Mouse (Mus musculus) MEL (cell line): Measurements from ENCODE around the gene Josd2. TPM values are rescaled to one million over a fixed set of nuclear protein-coding genes. Genes with fewer than 3 reads are reported as not detected.

Experiments used
- DNase-seq: peaks from one replicate; pipeline ENCODE4 v3.0.0; 2011; ENCODE audit warnings: low read depth, low spot score
- H3K27ac ChIP-seq: 2 replicates; pipeline ENCODE4 v1.5.1; 2012; ENCODE audit warnings: low read depth, mild to moderate bottlenecking, control low read depth, low read length, moderate library complexity; ENCODE audit not compliant: control insufficient read depth
- H3K27me3 ChIP-seq, 2 experiments: fragments of 150-350 bp in 1 of 2; sonication (generic) in 1 of 2; 2 replicates each; pipeline ENCODE4 v1.6.1; 2012; ENCODE audit warnings: low read length in 2 of 2, mild to moderate bottlenecking in 2 of 2, improper control_type of control experiment in 1 of 2, moderate library complexity in 1 of 2; ENCODE audit not compliant: insufficient read depth in 2 of 2, control insufficient read depth in 1 of 2
- H3K36me3 ChIP-seq, 2 experiments: 2 replicates each; pipeline ENCODE4 v1.6.1; 2012 to 2014; ENCODE audit warnings: low read length in 2 of 2, improper control_type of control experiment in 1 of 2, inconsistent platforms in 1 of 2, mild to moderate bottlenecking in 1 of 2; ENCODE audit not compliant: insufficient read depth in 2 of 2, control insufficient read depth in 1 of 2
- H3K4me1 ChIP-seq, 2 experiments: fragments of 150-350 bp in 1 of 2; sonication (generic) in 1 of 2; 2 replicates each; pipeline ENCODE4 v1.6.1; 2012; ENCODE audit warnings: low read length in 2 of 2, improper control_type of control experiment in 1 of 2, mild to moderate bottlenecking in 1 of 2; ENCODE audit not compliant: insufficient read depth in 2 of 2, control insufficient read depth in 1 of 2
- H3K4me3 ChIP-seq, 2 experiments: fragments of 150-350 bp in 1 of 2; sonication (generic) in 1 of 2; 2 replicates each; pipeline ENCODE4 v1.5.1; 2012; ENCODE audit warnings: low read depth in 2 of 2, low read length in 2 of 2, mild to moderate bottlenecking in 2 of 2, moderate library complexity in 2 of 2, control low read depth in 1 of 2, improper control_type of control experiment in 1 of 2; ENCODE audit not compliant: control insufficient read depth in 1 of 2, insufficient read depth in 1 of 2
- H3K79me2 ChIP-seq: 2 replicates; pipeline ENCODE4 v1.6.1; 2012; ENCODE audit warnings: mild to moderate bottlenecking, low read length, moderate library complexity; ENCODE audit not compliant: control insufficient read depth, poor library complexity, insufficient read depth
- H3K9ac ChIP-seq: 2 replicates; pipeline ENCODE4 v1.6.1; 2012; ENCODE audit warnings: low read depth, mild to moderate bottlenecking, control low read depth, low read length, moderate library complexity; ENCODE audit not compliant: control insufficient read depth, poor library complexity, severe bottlenecking
- H3K9me3 ChIP-seq: fragments of 150-350 bp; sonication (generic); replicated peaks from 2 replicates; pipeline ENCODE4 v1.6.1; 2012; ENCODE audit warnings: mild to moderate bottlenecking, low read length, improper control_type of control experiment, moderate library complexity; ENCODE audit not compliant: insufficient read depth
- BHLHE40 ChIP-seq: IDR thresholded peaks from 2 replicates; pipeline ENCODE4 v1.6.1; 2012; ENCODE audit warnings: low read depth, mild to moderate bottlenecking, inconsistent platforms, low read length, improper control_type of control experiment, borderline replicate concordance
- CTCF ChIP-seq, 3 experiments: IDR thresholded peaks in 2 of 3; conservative IDR thresholded peaks in 1 of 3; 2 replicates each; pipeline ENCODE4 v1.5.1; 2011 to 2012; ENCODE audit warnings: low read length in 3 of 3, low read depth in 2 of 3, mild to moderate bottlenecking in 2 of 3, improper control_type of control experiment in 1 of 3, inconsistent platforms in 1 of 3, mixed read lengths in 1 of 3, moderate library complexity in 1 of 3; ENCODE audit not compliant: control insufficient read depth in 1 of 3, insufficient read depth in 1 of 3, poor library complexity in 1 of 3, severe bottlenecking in 1 of 3
- ELF1 ChIP-seq: IDR thresholded peaks from 2 replicates; pipeline ENCODE4 v1.6.1; 2014; ENCODE audit warnings: low read depth, mild to moderate bottlenecking, inconsistent platforms, low read length, improper control_type of control experiment, moderate library complexity
- GABPA ChIP-seq: IDR thresholded peaks from 2 replicates; pipeline ENCODE4 v1.6.1; 2012; ENCODE audit warnings: low read depth, mild to moderate bottlenecking, inconsistent platforms, low read length, improper control_type of control experiment, moderate library complexity
- GATA1 ChIP-seq: IDR thresholded peaks from 2 replicates; pipeline ENCODE4 v1.6.1; 2011; ENCODE audit warnings: low read depth, low read length, improper control_type of control experiment
- HCFC1 ChIP-seq: IDR thresholded peaks from 2 replicates; pipeline ENCODE4 v1.6.1; 2012; ENCODE audit warnings: low read depth, mild to moderate bottlenecking, inconsistent platforms, low read length, improper control_type of control experiment, moderate library complexity
- JUND ChIP-seq: IDR thresholded peaks from 2 replicates; pipeline ENCODE4 v1.6.1; 2011; ENCODE audit warnings: low read depth, mild to moderate bottlenecking, improper control_type of control experiment, low read length
- MAFK ChIP-seq: IDR thresholded peaks from 2 replicates; pipeline ENCODE4 v1.6.1; 2011; ENCODE audit warnings: low read depth, mild to moderate bottlenecking, low read length, improper control_type of control experiment, borderline replicate concordance
- NELFE ChIP-seq: IDR thresholded peaks from 2 replicates; pipeline ENCODE4 v1.6.1; 2011; ENCODE audit warnings: low read depth, low read length, improper control_type of control experiment
- POLR2AphosphoS5 ChIP-seq: IDR thresholded peaks from 2 replicates; pipeline ENCODE4 v1.6.1; 2012; ENCODE audit warnings: low read depth, borderline replicate concordance, mild to moderate bottlenecking, inconsistent platforms, low read length, moderate library complexity, mixed read lengths
- SIN3A ChIP-seq: IDR thresholded peaks from 2 replicates; pipeline ENCODE4 v1.6.1; 2012; ENCODE audit warnings: low read length, improper control_type of control experiment, inconsistent platforms
- TBP ChIP-seq: IDR thresholded peaks from 2 replicates; pipeline ENCODE4 v1.8.0; 2011; ENCODE audit warnings: low read depth, low read length, improper control_type of control experiment
- USF2 ChIP-seq, 2 experiments: IDR thresholded peaks; 2 replicates each; pipeline ENCODE4 v1.6.1; 2011 to 2012; ENCODE audit warnings: improper control_type of control experiment in 2 of 2, low read length in 2 of 2, borderline replicate concordance in 1 of 2, inconsistent platforms in 1 of 2, low read depth in 1 of 2, mild to moderate bottlenecking in 1 of 2; ENCODE audit not compliant: insufficient read depth in 1 of 2
- ZC3H11A ChIP-seq: IDR thresholded peaks from 2 replicates; pipeline ENCODE4 v1.6.1; 2012; ENCODE audit warnings: low read depth, mild to moderate bottlenecking, inconsistent platforms, low read length, improper control_type of control experiment
- ZNF384 ChIP-seq: IDR thresholded peaks from 2 replicates; pipeline ENCODE4 v1.6.1; 2012; ENCODE audit warnings: low read depth, mild to moderate bottlenecking, inconsistent platforms, low read length, improper control_type of control experiment
- polyA plus RNA-seq, 2 experiments: library from polyadenylated mRNA; stranded (reverse) in 1 of 2; unstranded in 1 of 2; fragments of >175 nt in 1 of 2; fragments of >200 nt in 1 of 2; gene quantifications; 2 replicates each; pipeline versions ENCODE4 v1.2.1 to v1.2.4; 2012; ENCODE audit warnings: low replicate concordance in 2 of 2, low read depth in 1 of 2; ENCODE audit not compliant: insufficient read length in 2 of 2, insufficient read depth in 1 of 2, missing spikeins in 1 of 2
- total RNA-seq: library from RNA; depleted of rRNA; stranded (reverse); fragments of 300-350 nt; gene quantifications from 2 replicates; pipeline ENCODE4 v1.2.3, GENCODE M21; 2012

Josd2 gene
- total and polyA plus RNA-seq, 3 experiments, result 95.5 to 141 TPM; not detected in 1

DNA sequence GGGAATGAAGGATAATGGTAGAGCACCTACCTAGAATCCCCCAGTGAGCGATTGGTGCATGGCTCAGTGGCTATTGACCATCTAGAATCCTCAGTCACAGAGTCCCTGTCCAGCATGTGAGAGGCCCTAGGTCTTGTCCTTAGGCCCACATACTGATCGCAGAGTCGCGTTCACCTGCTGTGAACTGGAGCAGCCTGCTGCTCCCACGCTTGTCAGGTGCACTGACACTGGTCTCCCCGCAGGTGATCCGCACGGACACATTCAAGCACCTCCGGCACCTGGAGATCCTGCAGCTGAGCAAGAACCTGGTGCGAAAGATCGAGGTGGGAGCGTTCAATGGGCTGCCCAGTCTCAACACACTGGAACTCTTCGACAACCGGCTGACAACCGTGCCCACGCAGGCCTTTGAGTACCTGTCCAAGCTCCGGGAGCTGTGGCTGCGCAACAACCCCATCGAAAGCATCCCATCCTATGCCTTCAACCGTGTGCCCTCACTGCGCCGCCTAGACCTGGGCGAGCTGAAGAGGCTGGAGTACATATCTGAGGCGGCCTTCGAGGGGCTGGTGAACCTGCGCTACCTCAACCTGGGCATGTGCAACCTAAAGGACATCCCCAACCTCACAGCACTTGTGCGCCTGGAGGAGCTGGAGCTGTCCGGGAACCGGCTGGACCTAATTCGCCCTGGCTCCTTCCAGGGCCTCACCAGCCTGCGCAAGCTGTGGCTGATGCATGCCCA is 6.8 kb upstream of the Josd2 start:
- TF ChIP-seq POLR2AphosphoS5 (no peak), CTCF (IDR thresholded peaks at IDR 0.05 in 2 of 3, conservative IDR thresholded peaks at IDR 0.05 in 1 of 3; ENCODE audit: control insufficient read depth in 1 of 3, insufficient read depth in 1 of 3, low read depth in 2 of 3, low read length in 3 of 3, poor library complexity in 1 of 3, severe bottlenecking in 1 of 3) (no peak), ELF1 (no peak), ZNF384 (no peak), SIN3A (no peak), GABPA (no peak), ZC3H11A (no peak), NELFE (no peak), JUND (no peak), HCFC1 (no peak), BHLHE40 (no peak), MAFK (no peak)
- DNase-seq, result no peak
- no peaks in the 10 kb centered on the region for H3K79me2 ChIP-seq
- no peaks in the 10 kb centered on the region for H3K9me3 ChIP-seq
- H3K9ac ChIP-seq, result no peak overlapping the region
- no peaks in the 10 kb centered on the region for H3K36me3 ChIP-seq
- no peak overlapping the region for H3K27ac ChIP-seq
- 0 out of 4 replicates have a peak, but pooled peaks cover 0 to 3% of the 10 kb centered on the region in 2 experiments for H3K4me1 ChIP-seq
- no peaks in the 10 kb centered on the region for H3K27me3 ChIP-seq
- no peak overlapping the region for H3K4me3 ChIP-seq

DNA sequence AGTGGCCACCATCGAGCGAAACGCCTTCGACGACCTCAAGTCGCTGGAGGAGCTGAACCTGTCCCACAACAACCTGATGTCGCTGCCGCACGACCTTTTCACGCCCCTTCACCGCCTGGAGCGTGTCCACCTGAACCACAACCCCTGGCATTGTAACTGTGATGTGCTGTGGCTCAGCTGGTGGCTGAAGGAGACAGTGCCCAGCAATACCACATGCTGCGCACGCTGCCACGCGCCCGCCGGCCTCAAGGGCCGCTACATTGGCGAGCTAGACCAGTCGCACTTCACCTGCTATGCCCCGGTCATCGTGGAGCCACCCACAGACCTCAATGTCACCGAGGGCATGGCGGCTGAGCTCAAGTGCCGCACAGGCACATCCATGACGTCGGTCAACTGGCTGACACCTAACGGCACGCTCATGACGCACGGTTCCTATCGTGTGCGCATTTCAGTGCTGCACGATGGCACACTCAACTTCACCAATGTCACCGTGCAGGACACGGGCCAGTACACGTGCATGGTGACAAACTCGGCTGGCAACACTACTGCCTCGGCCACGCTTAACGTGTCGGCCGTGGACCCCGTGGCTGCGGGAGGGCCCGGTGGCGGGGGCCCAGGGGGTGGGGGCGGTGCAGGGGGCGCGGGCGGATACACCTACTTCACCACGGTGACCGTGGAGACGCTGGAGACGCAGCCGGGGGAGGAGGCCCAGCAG is 6.1 kb upstream of the Josd2 start:
- Histone ChIP-seq H3K4me1 (0 out of 4 replicates have a peak, but pooled peaks cover 0 to 3% of the 10 kb centered on the region in 2 experiments), H3K79me2 (no peaks in the 10 kb centered on the region), H3K27me3 (no peaks in the 10 kb centered on the region), H3K9me3 (no peaks in the 10 kb centered on the region), H3K9ac (no peak overlapping the region), H3K36me3 (no peaks in the 10 kb centered on the region), H3K27ac (no peak overlapping the region), H3K4me3 (no peak overlapping the region)
- TF ChIP-seq GATA1 (no peak), TBP (no peak), HCFC1 (no peak), USF2 (IDR thresholded peaks at IDR 0.05; ENCODE audit: borderline replicate concordance in 1 of 2, insufficient read depth in 1 of 2, low read depth in 1 of 2, low read length in 2 of 2) (no peak), SIN3A (no peak)
- DNase-seq, result no peak
